Mouse (Mus musculus) adrenal gland, adult 2 months (tissue): ENCODE measurements around the gene Pimreg. TPM values are rescaled to one million over a fixed set of nuclear protein-coding genes. Genes with fewer than 3 reads are reported as not detected.

Experiments
- DNase-seq: peaks from one replicate; pipeline ENCODE4 v3.0.0; 2021
- long read RNA-seq: library from polyadenylated mRNA; stranded (forward); transcript quantifications from one replicate; pipeline ENCODE4 v2.0.0, GENCODE M21; 2021
- polyA plus RNA-seq: library from polyadenylated mRNA; depleted of rRNA; stranded (reverse); fragments of >200 nt; gene quantifications from 2 replicates; pipeline ENCODE4 v1.2.3, GENCODE M21; 2012; rRNA removed
- total RNA-seq, 2 experiments: library from RNA; stranded (reverse); gene quantifications; 2 replicates each; pipeline ENCODE4 v1.2.3; 2021

Gene Pimreg
- total RNA-seq (1 to 10 TPM; 1.7 to 2.8 TPM), polyA plus RNA-seq (2.7 and 3.0 TPM in 2 replicates)
- long read RNA-seq, partial matches to known transcripts: 0 of 3 reads
- long read RNA-seq, other reads (novel, unspliced or antisense): 0 of 3 reads

- peak; percentile 90 for DNase-seq
Measured at GRCm38 (mm10) chr11:72041768-72042607, at the start of gene Pimreg. Gene Pimreg (plus strand): TSS chr11:72042032.

- no peak for DNase-seq
Measured at GRCm38 (mm10) chr11:71992438-71992837, 49.4 kb upstream of the Pimreg start.

- DNase-seq: peak; percentile 73
Measured at GRCm38 (mm10) chr11:71995968-71996511, 45.8 kb upstream of the Pimreg start.

GRCm38 (mm10) chr11:71996805-71997204 is 45.0 kb upstream of the Pimreg start:
- no peak for DNase-seq

GRCm38 (mm10) chr11:72000194-72000593 is 41.6 kb upstream of the Pimreg start:
- no peak for DNase-seq

- DNase-seq: peak; percentile 23
Measured at GRCm38 (mm10) chr11:72002138-72002853, 39.5 kb upstream of the Pimreg start.

GRCm38 (mm10) chr11:72003171-72003570 is 38.7 kb upstream of the Pimreg start:
- peak; percentile 22 for DNase-seq

- DNase-seq: no peak
Measured at GRCm38 (mm10) chr11:72005547-72005946, 36.3 kb upstream of the Pimreg start.

- no peak for DNase-seq
Measured at GRCm38 (mm10) chr11:72010367-72010766, 31.5 kb upstream of the Pimreg start.

GRCm38 (mm10) chr11:72010940-72011722 is 30.7 kb upstream of the Pimreg start:
- DNase-seq: no peak

GRCm38 (mm10) chr11:72011955-72012354 is 29.9 kb upstream of the Pimreg start:
- DNase-seq: no peak

- no peak for DNase-seq
Measured at GRCm38 (mm10) chr11:72014674-72015073, 27.2 kb upstream of the Pimreg start.

GRCm38 (mm10) chr11:72016518-72017252 is 25.1 kb upstream of the Pimreg start:
- DNase-seq: no peak

GRCm38 (mm10) chr11:72017253-72017601 is 24.6 kb upstream of the Pimreg start:
- no peak for DNase-seq

- DNase-seq: no peak
Measured at GRCm38 (mm10) chr11:72021015-72021414, 20.8 kb upstream of the Pimreg start.

GRCm38 (mm10) chr11:72022827-72023226 is 19.0 kb upstream of the Pimreg start:
- DNase-seq: no peak

GRCm38 (mm10) chr11:72023581-72023980 is 18.3 kb upstream of the Pimreg start:
- DNase-seq: no peak

- DNase-seq: peak; percentile 69
Measured at GRCm38 (mm10) chr11:72024193-72024781, 17.5 kb upstream of the Pimreg start.

GRCm38 (mm10) chr11:72025843-72026242 is 16.0 kb upstream of the Pimreg start:
- DNase-seq: no peak

- no peak for DNase-seq
Measured at GRCm38 (mm10) chr11:72026516-72026915, 15.3 kb upstream of the Pimreg start.

GRCm38 (mm10) chr11:72027836-72028235 is 14.0 kb upstream of the Pimreg start:
- DNase-seq: no peak
